Mouse (Mus musculus) spleen, embryonic (tissue): Measurements from ENCODE around the gene Acap1.

Experiments used
- CTCF ChIA-PET: fragments of 350-600 bp; sonication (Branson Sonifier 250); formaldehyde crosslinking; loops from one replicate; lab custom pipeline; 2022; lab: Charles Lee

Acap1 gene

GRCm38 (mm10) chr11:69922012-69922756 lies 26.8 kb upstream of the Acap1 start:
- CTCF ChIA-PET, result interaction anchor here (0.5 to 2.6 kb wide), 4 partner anchors 10 to 40 kb away, joined by 3 to 7 read pairs (median 6); no protein-coding TSS in a partner anchor

GRCm38 (mm10) chr11:69921114-69922011 lies 26.0 kb upstream of the Acap1 start, which contains the start of gene Eif5a:
TSS of gene Eif5a (minus strand) at chr11:69921958.
- CTCF ChIA-PET, result interaction anchor here (0.5 to 2.6 kb wide), 4 partner anchors 10 to 122 kb away, joined by 3 to 7 read pairs (median 4); no protein-coding TSS in a partner anchor

- CTCF ChIA-PET, result interaction anchor here (0.6 to 2.6 kb wide), 4 partner anchors 11 to 121 kb away, joined by 3 to 7 read pairs (median 4); no protein-coding TSS in a partner anchor
Observed at GRCm38 (mm10) chr11:69920266-69921031, 25.1 kb upstream of the Acap1 start.

- CTCF ChIA-PET, result interaction anchor here (0.9 to 2.6 kb wide), 2 partner anchors 13 to 36 kb away, joined by 3 to 7 read pairs; no protein-coding TSS in a partner anchor
Observed at GRCm38 (mm10) chr11:69919661-69920265, 24.4 kb upstream of the Acap1 start.

GRCm38 (mm10) chr11:69919053-69919452 lies 23.7 kb upstream of the Acap1 start:
- CTCF ChIA-PET, result no interaction called here

- CTCF ChIA-PET, result no interaction called here
Observed at GRCm38 (mm10) chr11:69918118-69918517, 22.8 kb upstream of the Acap1 start.

- CTCF ChIA-PET, result interaction anchor here (0.8 kb wide), 1 partner anchor 23 kb away, joined by 3 read pairs; no protein-coding TSS in a partner anchor
Observed at GRCm38 (mm10) chr11:69917379-69917948, 22.1 kb upstream of the Acap1 start.

GRCm38 (mm10) chr11:69916652-69917378 lies 21.5 kb upstream of the Acap1 start:
- CTCF ChIA-PET, result interaction anchor here (0.8 kb wide), 1 partner anchor 22 kb away, joined by 3 read pairs; no protein-coding TSS in a partner anchor

GRCm38 (mm10) chr11:69915667-69916627 lies 20.6 kb upstream of the Acap1 start:
- CTCF ChIA-PET, result no interaction called here

GRCm38 (mm10) chr11:69914917-69915430 lies 19.6 kb upstream of the Acap1 start:
- CTCF ChIA-PET, result interaction anchor here (1.1 kb wide), 1 partner anchor 14 kb away, joined by 12 read pairs; no protein-coding TSS in a partner anchor

- CTCF ChIA-PET, result interaction anchor here (1.1 kb wide), 1 partner anchor 14 kb away, joined by 12 read pairs; no protein-coding TSS in a partner anchor
Observed at GRCm38 (mm10) chr11:69914372-69914764, 19.0 kb upstream of the Acap1 start.

GRCm38 (mm10) chr11:69913554-69914371 lies 18.4 kb upstream of the Acap1 start, which contains the start of gene Gps2:
TSS of gene Gps2 (plus strand) at chr11:69913888.
- CTCF ChIA-PET, result no interaction called here

- CTCF ChIA-PET, result no interaction called here
Observed at GRCm38 (mm10) chr11:69912716-69913530, 17.6 kb upstream of the Acap1 start.

- CTCF ChIA-PET, result no interaction called here
Observed at GRCm38 (mm10) chr11:69911701-69912100, 16.4 kb upstream of the Acap1 start.

GRCm38 (mm10) chr11:69910781-69911560 lies 15.6 kb upstream of the Acap1 start:
- CTCF ChIA-PET, result interaction anchor here (0.5 kb wide), 1 partner anchor 291 kb away, joined by 4 read pairs; no protein-coding TSS in a partner anchor
